Mouse (Mus musculus) small intestine, adult 2 months (tissue): ENCODE results near the gene Spef2.

Experiments
- CTCF ChIP-seq: fragments of 200-500 bp; IDR thresholded peaks from 2 replicates; pipeline ENCODE4 v1.5.1; 2012; ENCODE audit warnings: low read depth, mild to moderate bottlenecking, control low read depth, inconsistent platforms, low read length, moderate library complexity, mixed read lengths; ENCODE audit not compliant: insufficient replicate concordance, insufficient read length; ENCODE audit errors: extremely low read depth
- POLR2A ChIP-seq: fragments of 200-500 bp; IDR thresholded peaks from 2 replicates; pipeline ENCODE4 v1.6.1; 2012; ENCODE audit warnings: low read depth, mild to moderate bottlenecking, control low read depth, inconsistent platforms, low read length, moderate library complexity

GRCm38 (mm10) chr15:9742172-9742571 lies 6.5 kb downstream of the Spef2 start:
- TF ChIP-seq CTCF, result no peak
- no peak for TF ChIP-seq POLR2A
